ENCODE assay signal across 7 mouse cellular contexts in genomic region chr19:10831424-10831823, GRCm38 (mm10). TPM values are rescaled to one million over a fixed set of nuclear protein-coding genes. Genes with fewer than 3 reads are reported as not detected.
A peak's percentile ranks its signal among the peaks of the same experiment; 100 is the strongest.
DNase-seq lines count a peak whose midpoint lies in the region; ATAC-seq and TF ChIP-seq lines count a peak whose summit lies in the region.

No protein-coding gene starts in this region.

- no peak overlapping the region for H3K9ac ChIP-seq in kidney, embryonic 15.5 days

- no peaks in the 10 kb centered on the region for H3K79me3 ChIP-seq in C2C12 (ENCODE audit: low read depth)

- H3K36me3 ChIP-seq in C2C12 (ENCODE audit: control insufficient read depth, insufficient read depth): no peaks in the 10 kb centered on the region
- no peaks in the 10 kb centered on the region for H3K36me3 ChIP-seq in E14TG2a.4 (ENCODE audit: insufficient read depth, low read length)
- no peaks in the 10 kb centered on the region for H3K36me3 ChIP-seq in kidney, embryonic 15.5 days

- intact Hi-C loops in gastrocnemius, adult 2 months (cut with DNase I): loop anchor here (1.0 kb wide), 1 partner anchor 117 kb away; no protein-coding TSS in a partner anchor

- H3ac ChIP-seq in C2C12 (ENCODE audit: control insufficient read depth, insufficient read length, low read depth): no peak overlapping the region

- H3K4me2 ChIP-seq in kidney, embryonic 15.5 days: no peak overlapping the region

- WGBS in kidney, embryonic 15.5 days: 8% methylated on average over 5 of the region's 5 CpGs

- no peak overlapping the region for H3K4me3 ChIP-seq in C2C12 (ENCODE audit: insufficient read depth, poor library complexity, severe bottlenecking)
- H3K4me3 ChIP-seq in E14TG2a.4 (replicated peaks; ENCODE audit: low read length): no peak overlapping the region
- no peak overlapping the region for H3K4me3 ChIP-seq in gastrocnemius, adult 2 months
- no peak overlapping the region for H3K4me3 ChIP-seq in kidney, embryonic 15.5 days (replicated peaks)

- peak; percentile 46 for DNase-seq in c-Kit-positive CD71-positive TER-119-negative erythroid progenitor cells, embryonic 14.5 days (ENCODE audit: low read depth)
- peak; percentile 84 for DNase-seq in gastrocnemius, adult 2 months
- DNase-seq in lung, postnatal 10 days: peak; percentile 92
- DNase-seq in spleen, postnatal 14 days (ENCODE audit: low spot score in 2 of 2): peak; percentile 45 to 64

- peak; percentile 80 for ATAC-seq in kidney, embryonic 15.5 days (replicated peaks; ENCODE audit: low FRiP score)

- no peaks in the 10 kb centered on the region for H3K9me3 ChIP-seq in E14TG2a.4 (ENCODE audit: low read length)
- no peaks in the 10 kb centered on the region for H3K9me3 ChIP-seq in kidney, embryonic 15.5 days (replicated peaks)

- no peak overlapping the region for H3K27ac ChIP-seq in gastrocnemius, adult 2 months
- no peak overlapping the region for H3K27ac ChIP-seq in kidney, embryonic 15.5 days

- peaks cover 44% of the 10 kb centered on the region for H3K4me1 ChIP-seq in E14TG2a.4 (replicated peaks; ENCODE audit: low read depth, low read length)
- H3K4me1 ChIP-seq in kidney, embryonic 15.5 days: no peaks in the 10 kb centered on the region

- TF ChIP-seq CTCF in C2C12 (IDR thresholded peaks at IDR 0.05; ENCODE audit: control insufficient read depth, insufficient read depth, insufficient read length) (peak; percentile 54), E14TG2a.4 (conservative IDR thresholded peaks at IDR 0.05; ENCODE audit: low read length) (peak; percentile 56)
- peak; percentile 72 for TF ChIP-seq CTCF in gastrocnemius, adult 2 months (IDR thresholded peaks at IDR 0.05)

- H3K27me3 ChIP-seq in C2C12 (ENCODE audit: control insufficient read depth, insufficient read depth, insufficient read length): no peaks in the 10 kb centered on the region
- H3K27me3 ChIP-seq in E14TG2a.4 (ENCODE audit: insufficient read depth, low read length): no peaks in the 10 kb centered on the region
- H3K27me3 ChIP-seq in kidney, embryonic 15.5 days: no peaks in the 10 kb centered on the region

- no peaks in the 10 kb centered on the region for H3K79me2 ChIP-seq in C2C12 (ENCODE audit: control insufficient read depth, insufficient read depth)

TF ChIP-seq in C2C12, 6 proteins besides CTCF, POLR2A, EP300 and RAD21:
- TF ChIP-seq MAX (IDR thresholded peaks at IDR 0.05) (no peak), USF1 (IDR thresholded peaks at IDR 0.05; ENCODE audit: low read depth) (no peak), MYOG (IDR thresholded peaks at IDR 0.05; ENCODE audit: control insufficient read depth, extremely low read depth, insufficient read length) (no peak), FOSL1 (IDR thresholded peaks at IDR 0.05; ENCODE audit: insufficient read depth, low read length, poor library complexity, severe bottlenecking) (no peak), CEBPB (IDR thresholded peaks at IDR 0.05; ENCODE audit: low read depth) (no peak), MYOD1 (IDR thresholded peaks at IDR 0.05; ENCODE audit: control insufficient read depth, insufficient read length, low read depth) (no peak)

RNA-seq across cellular contexts. Expression of gene Cd6, which starts 1.6 kb away (rescaled TPM):
- polyA plus RNA-seq in C2C12 (2012; fragmentation: generic; extraction: Trizol): 0.30 TPM
- total RNA-seq in gastrocnemius, adult 2 months (2021): not detected
- polyA plus RNA-seq in kidney, embryonic 15.5 days (2015; fragmentation: Nextera tagmentation; extraction: Ambion mirVana): 0.26 TPM in 1 of 2 replicates, not detected in the other

RNA-seq across cellular contexts. Expression of gene Slc15a3, which starts 8.1 kb away (rescaled TPM):
- 6.3 TPM for polyA plus RNA-seq in C2C12 (2012; fragmentation: generic; extraction: Trizol)
- total RNA-seq in gastrocnemius, adult 2 months (2021): under 1 TPM; 0.31 to 0.53 TPM
- 0.31 and 0.39 TPM in 2 replicates for polyA plus RNA-seq in kidney, embryonic 15.5 days (2015; fragmentation: Nextera tagmentation; extraction: Ambion mirVana)

RNA-seq across cellular contexts. Expression of gene Tmem132a, which starts 38.3 kb away (rescaled TPM):
- polyA plus RNA-seq in C2C12 (2012; fragmentation: generic; extraction: Trizol): 130 TPM
- total RNA-seq in gastrocnemius, adult 2 months (2021): 1 to 10 TPM; 2.8 to 7.2 TPM
- polyA plus RNA-seq in kidney, embryonic 15.5 days (2015; fragmentation: Nextera tagmentation; extraction: Ambion mirVana): 77.5 and 89.7 TPM in 2 replicates

RNA-seq across cellular contexts. Expression of gene Tmem109, which starts 50.4 kb away (rescaled TPM):
- 141 TPM for polyA plus RNA-seq in C2C12 (2012; fragmentation: generic; extraction: Trizol)
- 100 to 1,000 TPM; 227 to 255 TPM for total RNA-seq in gastrocnemius, adult 2 months (2021)
- polyA plus RNA-seq in kidney, embryonic 15.5 days (2015; fragmentation: Nextera tagmentation; extraction: Ambion mirVana): 93.6 and 105 TPM in 2 replicates
